Mouse (Mus musculus): Measurements from ENCODE around the gene Cenph.
"Not testable (repeated sequence)": the region's sequence is repeated elsewhere in the genome, so short reads cannot be mapped to it uniquely, and the experiment has no call there.

Gene Cenph

GRCm38 (mm10) chr13:100746090-100746489, 29.6 kb downstream of the Cenph start:
- no peak for DNase-seq (ENCODE audit: low spot score)

GRCm38 (mm10) chr13:100744036-100744744, 31.5 kb downstream of the Cenph start, which contains the start of gene Mrps36:
Gene Mrps36, minus strand, starts transcription at chr13:100744659.
- DNase-seq (ENCODE audit: low spot score): peak; percentile 94

DNA sequence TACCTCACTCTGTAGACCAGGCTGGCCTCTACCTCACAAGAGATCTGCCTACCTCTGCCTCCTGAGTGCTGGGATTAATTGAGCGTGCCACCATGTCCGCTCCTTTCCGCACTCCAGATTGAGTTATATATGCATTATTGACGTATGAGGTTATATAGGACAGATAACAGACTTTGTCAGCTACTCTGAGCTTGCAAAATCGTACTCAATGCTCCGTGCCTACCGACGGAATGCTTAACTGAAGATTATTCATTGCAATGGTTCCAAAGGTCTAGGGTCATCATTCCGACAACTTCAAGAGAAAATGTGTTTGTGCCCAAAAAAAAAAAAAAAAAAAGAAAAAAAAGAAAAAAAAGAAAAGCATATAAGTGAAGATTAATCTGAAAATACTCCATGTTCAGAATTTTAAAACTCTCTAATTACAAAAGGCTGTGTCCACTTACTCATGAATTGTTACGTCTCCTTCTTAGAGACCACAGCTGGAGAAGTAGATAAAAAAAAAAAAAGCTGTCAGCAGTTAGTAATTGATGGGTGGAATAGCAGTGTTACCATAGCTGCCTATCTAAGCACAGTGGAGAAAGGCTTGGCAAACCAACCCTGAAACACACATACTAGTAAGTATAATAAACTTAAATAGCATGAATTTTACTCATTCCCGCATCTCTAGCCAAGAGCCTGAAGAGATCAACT, 32.2 kb downstream of the Cenph start:
- DNase-seq (ENCODE audit: low spot score): no peak

GRCm38 (mm10) chr13:100742831-100743230, 32.9 kb downstream of the Cenph start:
- DNase-seq (ENCODE audit: low spot score): no peak

DNA sequence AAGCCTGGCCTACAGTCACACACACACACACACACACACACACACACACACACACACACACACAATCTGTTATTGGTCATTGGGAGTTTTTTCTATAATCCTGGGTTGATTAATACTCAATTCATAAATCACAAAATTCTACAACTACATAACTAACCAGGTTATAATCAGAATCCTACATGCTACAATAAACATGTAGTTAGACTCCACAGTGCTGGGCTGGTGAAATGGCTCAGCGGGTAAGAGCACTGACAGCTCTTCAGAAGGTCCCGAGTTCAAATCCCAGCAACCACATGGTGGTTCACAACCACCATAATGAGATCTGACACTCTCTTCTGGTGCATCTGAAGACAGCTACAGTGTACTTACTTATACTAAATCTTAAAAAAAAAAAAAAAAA, 42.9 kb downstream of the Cenph start:
- no peak for DNase-seq (ENCODE audit: low spot score)

DNA sequence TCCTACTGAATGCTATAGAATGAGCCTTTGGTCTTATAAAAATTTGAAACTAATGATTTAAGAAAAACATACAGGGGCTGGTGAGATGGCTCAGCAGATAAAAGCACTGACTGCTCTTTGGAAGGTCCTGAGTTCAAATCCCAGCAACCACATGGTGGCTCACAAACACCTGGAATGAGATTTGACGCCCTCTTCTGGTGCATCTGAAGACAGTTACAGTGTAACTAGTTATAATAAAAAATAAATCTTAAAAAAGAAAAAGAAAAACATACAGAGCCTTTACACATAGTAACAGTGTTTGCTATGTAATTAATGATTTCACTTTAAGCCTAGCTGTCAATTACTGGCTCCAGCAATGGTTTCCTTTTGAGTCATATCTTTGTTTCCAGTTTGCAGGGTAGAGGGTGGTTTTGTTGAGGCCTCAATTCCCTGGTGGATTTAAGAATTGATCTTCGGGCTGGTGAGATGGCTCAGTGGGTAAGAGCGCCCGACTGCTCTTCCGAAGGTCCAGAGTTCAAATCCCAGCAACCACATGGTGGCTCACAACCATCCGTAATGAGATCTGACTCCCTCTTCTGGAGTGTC, 44.1 kb downstream of the Cenph start:
- DNase-seq (ENCODE audit: low spot score): not testable (repeated sequence)

GRCm38 (mm10) chr13:100730861-100731176, 44.9 kb downstream of the Cenph start, which contains the start of gene Cdk7:
Gene Cdk7, minus strand, starts transcription at chr13:100730939.
- DNase-seq (ENCODE audit: low spot score): peak; percentile 93

GRCm38 (mm10) chr13:100730153-100730860, 45.4 kb downstream of the Cenph start:
- no peak for DNase-seq (ENCODE audit: low spot score)

- not testable (repeated sequence) for DNase-seq (ENCODE audit: low spot score)
Observed at GRCm38 (mm10) chr13:100728530-100728929, 47.2 kb downstream of the Cenph start.

GRCm38 (mm10) chr13:100728086-100728485, 47.6 kb downstream of the Cenph start:
- DNase-seq (ENCODE audit: low spot score): no peak

DNA sequence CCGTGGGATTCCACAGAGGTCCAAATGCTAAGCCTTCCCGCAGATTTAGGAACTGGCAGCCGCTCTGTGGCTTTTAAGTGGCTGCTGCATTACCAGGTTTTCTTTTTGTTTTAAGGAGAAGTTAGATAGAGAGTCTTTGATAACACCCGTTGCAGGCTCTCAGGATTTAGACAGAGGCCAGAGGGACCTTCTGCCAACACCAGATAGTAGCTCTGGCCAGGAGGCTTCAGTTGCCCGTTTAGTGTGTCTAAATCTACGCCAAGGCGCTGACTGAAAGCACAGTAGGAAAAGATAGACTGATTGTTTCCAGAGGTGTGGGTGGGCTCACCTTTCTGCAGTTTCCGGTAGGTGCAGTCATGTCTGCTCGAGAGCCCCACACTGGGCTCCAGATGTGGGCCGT, 50.5 kb downstream of the Cenph start:
- DNase-seq (ENCODE audit: low spot score): no peak

DNA sequence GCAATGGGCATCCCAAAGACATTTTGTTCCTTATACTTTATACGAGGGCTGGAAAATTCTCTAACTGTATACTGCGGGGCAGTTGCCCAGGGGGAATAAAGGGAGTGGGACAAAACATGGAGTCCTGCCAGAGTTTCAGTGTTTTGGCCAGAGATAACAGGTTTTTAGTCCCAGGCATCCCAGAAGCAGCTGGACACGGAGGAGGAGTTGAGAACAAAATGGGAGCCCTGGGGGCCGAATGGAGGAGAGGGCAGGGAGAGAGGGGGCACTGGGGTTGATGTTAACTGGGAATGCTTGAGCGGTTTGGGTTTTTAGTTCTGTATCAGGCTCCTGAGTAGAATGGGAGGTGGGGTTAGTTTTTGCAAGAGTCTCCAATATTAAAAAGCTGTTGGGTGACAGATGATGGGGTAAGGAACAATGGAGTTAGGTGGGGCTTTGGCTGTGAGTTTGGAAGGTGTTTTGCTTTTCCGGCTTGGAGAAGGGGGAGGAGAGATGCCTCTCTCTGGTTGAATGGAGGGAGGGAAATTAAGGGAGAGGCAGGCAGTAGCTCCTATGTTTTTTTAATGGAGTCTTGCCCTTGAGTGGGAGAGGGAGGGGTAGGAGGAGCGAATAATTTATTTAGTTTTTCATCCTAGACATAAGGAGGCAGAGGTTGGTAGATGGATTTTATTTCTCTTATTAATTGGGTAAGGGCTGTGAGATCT, 51.5 kb downstream of the Cenph start:
- DNase-seq (ENCODE audit: low spot score): no peak

GRCm38 (mm10) chr13:100721656-100722055, 54.0 kb downstream of the Cenph start:
- DNase-seq (ENCODE audit: low spot score): no peak

DNA sequence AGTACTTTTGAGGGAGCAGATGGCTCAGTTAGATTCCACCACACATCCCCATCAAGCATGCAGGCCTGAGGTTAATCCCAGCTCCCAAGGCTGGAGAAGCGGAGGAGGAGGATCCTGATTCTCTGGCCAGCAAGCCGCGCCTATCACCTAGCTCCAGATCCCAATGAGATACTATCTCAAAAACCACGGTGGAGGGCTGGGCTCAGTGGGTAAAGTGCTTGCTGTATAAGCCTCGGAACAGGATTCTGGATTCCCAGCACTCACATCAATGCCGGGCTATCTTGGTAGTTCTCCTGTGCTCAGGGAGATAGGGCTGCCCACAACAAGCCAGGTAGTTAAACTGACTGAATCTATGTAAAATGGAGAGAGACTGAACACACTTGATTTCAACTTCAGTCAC, 60.2 kb downstream of the Cenph start:
- DNase-seq (ENCODE audit: low spot score): no peak

Measured in yolk sac, embryonic 10.5 days (tissue).